Mouse (Mus musculus) olfactory bulb, adult 2 months (tissue): ENCODE measurements at regions not wholly inside any gene's neighbourhood (a gene's known extent, or its start where the extent isn't known, plus 50 kb on each side); places are given as distances from the start of the nearest gene placed in this dataset.

Source experiments
- H3K27ac ChIP-seq: fragments of 200-500 bp; 2 replicates; pipeline ENCODE4 v1.5.1; 2012; ENCODE audit warnings: low read depth, low read length; ENCODE audit not compliant: insufficient read depth
- H3K4me1 ChIP-seq: fragments of 200-500 bp; 2 replicates; pipeline ENCODE4 v1.6.1; 2012; ENCODE audit warnings: low read length; ENCODE audit not compliant: control insufficient read depth, insufficient read depth
- H3K4me3 ChIP-seq: fragments of 200-500 bp; 2 replicates; pipeline ENCODE4 v1.5.1; 2012; ENCODE audit warnings: mild to moderate bottlenecking, low read depth, low read length, moderate library complexity; ENCODE audit not compliant: insufficient read depth
- CTCF ChIP-seq: fragments of 200-500 bp; IDR thresholded peaks from 2 replicates; pipeline ENCODE4 v1.5.1; 2012; ENCODE audit warnings: low read depth, mild to moderate bottlenecking, low read length, moderate library complexity; ENCODE audit not compliant: insufficient read depth
- POLR2A ChIP-seq: fragments of 200-500 bp; IDR thresholded peaks from 2 replicates; pipeline ENCODE4 v1.6.1; 2012; ENCODE audit warnings: mild to moderate bottlenecking, low read depth, low read length, moderate library complexity; ENCODE audit not compliant: insufficient read depth
- WGBS: fragments of 180-500 bp; shearing (Covaris S2); methylation state at CpG from one replicate; pipeline ENCODE4 v1.1.7; 2018; 5-methylcytosine and 5-hydroxymethylcytosine counted together

GRCm38 (mm10) chr8:92044695-92045094 is 242.8 kb upstream of the Irx3 start:
- Histone ChIP-seq H3K4me1 (no peaks in the 10 kb centered on the region), H3K27ac (no peak overlapping the region), H3K4me3 (no peak overlapping the region)
- 88% methylated on average over 3 of the region's 3 CpGs for WGBS
- no peak for TF ChIP-seq CTCF
- TF ChIP-seq POLR2A: no peak

- Histone ChIP-seq H3K4me3 (no peak overlapping the region), H3K4me1 (no peaks in the 10 kb centered on the region)
- WGBS: 34% methylated on average over 6 of the region's 6 CpGs
Observed at GRCm38 (mm10) chr8:92042951-92043350, 241.1 kb upstream of the Irx3 start.

GRCm38 (mm10) chr8:92029954-92030353 is 228.1 kb upstream of the Irx3 start:
- Histone ChIP-seq H3K4me1 (no peaks in the 10 kb centered on the region), H3K27ac (no peak overlapping the region), H3K4me3 (no peak overlapping the region)
- WGBS: 29% methylated on average over 9 of the region's 9 CpGs
- no peak for TF ChIP-seq CTCF
- TF ChIP-seq POLR2A: no peak

More at GRCm38 (mm10) chr8:92042951-92043350, 241.1 kb upstream of the Irx3 start:
- no peak for TF ChIP-seq POLR2A
- no peak for TF ChIP-seq CTCF
- no peak overlapping the region for H3K27ac ChIP-seq

- no peak overlapping the region for H3K27ac ChIP-seq
- H3K4me3 ChIP-seq: no peak overlapping the region
- H3K4me1 ChIP-seq: no peaks in the 10 kb centered on the region
- TF ChIP-seq POLR2A (no peak), CTCF (no peak)
- WGBS: 23% methylated on average over 6 of the region's 6 CpGs
Observed at GRCm38 (mm10) chr8:92029516-92029915, 227.6 kb upstream of the Irx3 start.

GRCm38 (mm10) chr8:92028308-92028707 is 226.4 kb upstream of the Irx3 start:
- Histone ChIP-seq H3K4me1 (no peaks in the 10 kb centered on the region), H3K4me3 (no peak overlapping the region), H3K27ac (no peak overlapping the region)
- TF ChIP-seq POLR2A: no peak
- no peak for TF ChIP-seq CTCF
- WGBS: 61% methylated on average over 6 of the region's 6 CpGs

- 32% methylated on average over 8 of the region's 8 CpGs for WGBS
- Histone ChIP-seq H3K27ac (no peak overlapping the region), H3K4me1 (no peaks in the 10 kb centered on the region), H3K4me3 (no peak overlapping the region)
- TF ChIP-seq POLR2A (no peak), CTCF (no peak)
Observed at GRCm38 (mm10) chr8:92024133-92024532, 222.3 kb upstream of the Irx3 start.

- Histone ChIP-seq H3K27ac (no peak overlapping the region), H3K4me3 (no peak overlapping the region), H3K4me1 (peaks cover 4% of the 10 kb centered on the region)
- TF ChIP-seq POLR2A: no peak
- no peak for TF ChIP-seq CTCF
- 71% methylated on average over 3 of the region's 3 CpGs for WGBS
Observed at GRCm38 (mm10) chr8:92021521-92021920, 219.7 kb upstream of the Irx3 start.

GRCm38 (mm10) chr8:92014704-92015103 is 212.8 kb upstream of the Irx3 start:
- TF ChIP-seq POLR2A: no peak
- TF ChIP-seq CTCF: no peak
- Histone ChIP-seq H3K27ac (no peak overlapping the region), H3K4me3 (no peak overlapping the region), H3K4me1 (peaks cover 4% of the 10 kb centered on the region)
- 92% methylated on average over 4 of the region's 4 CpGs for WGBS

- H3K4me3 ChIP-seq: no peak overlapping the region
- H3K4me1 ChIP-seq: peaks cover 2% of the 10 kb centered on the region
- TF ChIP-seq POLR2A (no peak), CTCF (no peak)
- no peak overlapping the region for H3K27ac ChIP-seq
- 65% methylated on average over 4 of the region's 4 CpGs for WGBS
Observed at GRCm38 (mm10) chr8:92013183-92013582, 211.3 kb upstream of the Irx3 start.

- Histone ChIP-seq H3K4me1 (no peaks in the 10 kb centered on the region), H3K27ac (no peak overlapping the region), H3K4me3 (no peak overlapping the region)
- TF ChIP-seq CTCF: no peak
- no peak for TF ChIP-seq POLR2A
- WGBS: 87% methylated on average over 4 of the region's 4 CpGs
Observed at GRCm38 (mm10) chr8:92010412-92010811, 208.5 kb upstream of the Irx3 start.
